Mouse (Mus musculus): Measurements from ENCODE around the gene Uso1.

DNA sequence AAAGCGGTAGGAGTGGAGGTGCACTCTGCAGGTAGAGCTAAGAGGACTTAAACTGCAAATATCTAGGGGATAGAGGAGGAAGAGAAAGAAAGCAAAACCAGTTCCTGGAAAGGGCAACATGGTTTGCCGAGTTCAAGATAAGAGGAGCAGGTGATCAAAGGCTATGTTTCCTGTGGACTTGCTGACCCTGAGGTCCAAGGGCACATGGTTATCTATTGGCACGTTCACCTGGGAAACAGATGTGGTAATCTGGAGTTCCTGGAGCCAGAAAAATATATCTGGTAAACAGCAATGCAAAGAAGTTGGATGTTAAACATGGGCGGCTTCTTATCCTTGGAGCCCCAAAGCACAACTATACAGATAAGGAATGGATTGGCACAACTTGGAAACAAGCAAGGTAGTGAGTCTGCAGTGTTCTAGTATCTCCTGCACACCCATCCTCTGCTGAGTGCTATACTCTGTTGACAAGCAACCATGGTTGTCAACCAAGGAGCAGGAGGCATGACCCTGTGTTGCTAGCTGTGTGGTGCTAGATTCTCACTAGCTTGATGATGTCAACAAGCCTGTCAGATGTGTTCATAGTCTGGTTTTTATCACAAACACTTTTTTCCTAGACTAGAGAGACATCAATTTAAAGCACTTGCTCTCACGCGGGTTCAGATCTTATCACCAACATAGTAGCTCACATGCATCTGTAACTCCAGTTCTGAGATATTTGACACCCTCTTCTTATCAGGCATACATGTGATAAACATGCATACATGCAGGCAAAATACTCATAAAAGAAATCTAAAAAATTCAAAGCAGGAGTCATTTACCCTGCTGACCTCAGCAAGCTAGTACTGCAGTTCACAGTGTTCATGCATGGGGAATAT is 66.7 kb downstream of the Uso1 start:
- TF ChIP-seq CTCF (IDR thresholded peaks at IDR 0.05) (no peak), POLR2A (IDR thresholded peaks at IDR 0.05; ENCODE audit: insufficient read depth, low read depth, low read length) (no peak), EP300 (IDR thresholded peaks at IDR 0.05; ENCODE audit: insufficient read depth, low read depth, low read length) (no peak)

All from heart, adult 2 months (tissue).